Mouse (Mus musculus): ENCODE results near the gene Hnrnpab.

Hnrnpab gene

GRCm38 (mm10) chr11:51602253-51602652 is 4.4 kb downstream of the Hnrnpab start:
- DNase-seq: no peak

GRCm38 (mm10) chr11:51597553-51597952 is 9.1 kb downstream of the Hnrnpab start:
- DNase-seq: no peak

GRCm38 (mm10) chr11:51595459-51596083 is 11.1 kb downstream of the Hnrnpab start:
- no peak for DNase-seq

DNA sequence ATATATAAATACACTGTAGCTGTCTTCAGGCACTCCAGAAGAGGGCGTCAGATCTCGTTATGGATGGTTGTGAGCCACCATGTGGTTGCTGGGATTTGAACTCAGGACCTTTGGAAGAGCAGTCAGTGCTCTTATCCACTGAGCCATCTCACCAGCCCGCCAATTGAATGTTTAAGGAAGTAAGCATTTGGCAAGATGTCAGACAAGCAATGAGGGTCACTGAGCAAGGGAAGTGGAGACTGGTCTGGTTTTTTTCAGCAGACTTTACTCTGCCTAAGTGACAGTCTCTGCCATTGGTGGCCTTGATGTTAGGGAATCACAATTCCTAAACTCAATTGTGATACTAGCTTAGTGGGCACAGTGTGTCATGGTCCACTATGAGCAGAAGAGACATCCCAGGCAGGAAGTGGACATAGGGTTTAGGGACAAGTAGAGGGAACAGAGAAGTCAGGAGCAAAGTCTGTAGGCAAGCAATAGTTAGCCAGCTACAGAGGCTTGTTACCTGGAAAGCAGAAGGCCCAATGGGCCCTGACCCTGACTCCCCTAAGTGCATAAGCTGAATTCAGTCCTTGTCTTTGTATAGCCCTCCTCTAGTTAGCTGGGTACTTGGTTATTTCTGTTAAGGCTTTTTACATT is 11.8 kb downstream of the Hnrnpab start:
- no peak for DNase-seq

- no peak for DNase-seq
Measured at GRCm38 (mm10) chr11:51593849-51594248, 12.8 kb downstream of the Hnrnpab start.

- DNase-seq: no peak
Measured at GRCm38 (mm10) chr11:51593368-51593767, 13.3 kb downstream of the Hnrnpab start.

- DNase-seq: no peak
Measured at GRCm38 (mm10) chr11:51591915-51592314, 14.7 kb downstream of the Hnrnpab start.

- DNase-seq: no peak
Measured at GRCm38 (mm10) chr11:51591168-51591567, 15.5 kb downstream of the Hnrnpab start.

GRCm38 (mm10) chr11:51590002-51590401 is 16.6 kb downstream of the Hnrnpab start:
- no peak for DNase-seq

- DNase-seq: no peak
Measured at GRCm38 (mm10) chr11:51588833-51589232, 17.8 kb downstream of the Hnrnpab start.

- DNase-seq: no peak
Measured at GRCm38 (mm10) chr11:51587059-51587458, 19.6 kb downstream of the Hnrnpab start.

GRCm38 (mm10) chr11:51586411-51586810 is 20.2 kb downstream of the Hnrnpab start:
- no peak for DNase-seq

GRCm38 (mm10) chr11:51585608-51586252 is 20.9 kb downstream of the Hnrnpab start:
- no peak for DNase-seq

DNA sequence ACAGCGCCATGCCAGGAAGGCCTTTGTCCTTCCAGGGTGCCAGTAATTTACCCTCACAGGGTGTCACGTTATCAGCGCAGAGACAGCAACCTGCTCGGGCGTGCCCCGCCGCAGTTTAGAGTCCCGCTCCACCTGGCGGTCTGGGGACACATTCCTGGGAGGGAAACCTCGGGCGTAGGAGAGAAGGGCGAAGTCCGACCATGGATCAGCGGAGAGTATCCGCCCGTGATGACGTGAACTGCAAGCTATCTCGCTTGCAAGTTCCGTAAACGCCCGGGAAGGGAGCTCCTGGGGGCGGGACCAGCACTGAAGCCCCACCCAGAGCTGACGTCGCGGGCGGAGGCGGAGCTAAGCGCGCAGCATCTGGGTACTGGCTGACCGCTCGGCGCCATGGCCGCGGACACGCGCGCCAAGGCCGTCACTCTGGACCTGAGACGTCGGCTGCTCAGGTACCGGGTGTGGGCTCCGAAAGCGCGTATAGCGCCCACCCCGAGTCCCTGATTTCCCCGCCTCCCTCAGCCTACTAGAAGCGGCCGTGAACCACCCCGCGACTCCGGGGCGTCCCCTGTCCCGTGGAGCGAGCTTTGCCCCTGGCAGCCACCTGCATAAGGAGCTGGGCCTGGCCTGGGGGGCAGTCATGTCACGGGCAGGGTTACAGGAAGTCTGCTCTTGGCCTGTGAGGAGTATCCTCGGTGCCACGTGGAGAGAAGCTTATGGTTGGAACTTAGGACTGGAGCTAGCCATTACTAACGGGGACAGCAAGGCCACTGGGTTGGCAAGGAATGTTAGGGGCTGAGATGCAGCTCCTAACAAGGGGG is 22.0 kb downstream of the Hnrnpab start, which contains the start of gene Phykpl:
Gene Phykpl, plus strand, starts transcription at position 327 of the 818 bp plus-strand sequence.
- peak; percentile 96 for DNase-seq

GRCm38 (mm10) chr11:51584057-51584430 is 22.6 kb downstream of the Hnrnpab start:
- no peak for DNase-seq

- DNase-seq: peak; percentile 75
Measured at GRCm38 (mm10) chr11:51582713-51583112, 23.9 kb downstream of the Hnrnpab start.

GRCm38 (mm10) chr11:51579024-51579423 is 27.6 kb downstream of the Hnrnpab start:
- DNase-seq: peak; percentile 60

GRCm38 (mm10) chr11:51577587-51577986 is 29.1 kb downstream of the Hnrnpab start:
- peak; percentile 65 for DNase-seq

GRCm38 (mm10) chr11:51576454-51576853 is 30.2 kb downstream of the Hnrnpab start:
- DNase-seq: no peak

DNA sequence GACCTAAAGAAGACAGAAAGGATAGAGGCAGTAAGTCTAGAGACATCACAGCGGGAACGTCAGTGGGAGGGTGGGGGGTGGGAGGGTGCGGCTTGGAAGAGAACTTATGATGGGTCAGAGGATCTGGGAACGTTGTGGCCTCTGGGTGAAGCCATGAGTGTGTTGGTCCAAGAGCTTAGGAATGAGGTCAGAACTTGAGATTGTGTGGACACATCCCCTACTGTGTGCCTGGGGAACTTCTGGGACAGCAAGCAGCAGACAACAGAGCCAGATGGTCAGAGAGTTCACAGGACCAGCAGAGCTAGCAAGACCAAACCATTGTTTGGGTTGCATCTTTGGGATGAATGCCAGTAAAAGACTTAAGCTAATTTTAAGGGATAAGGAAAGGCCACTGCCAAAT is 37.8 kb downstream of the Hnrnpab start:
- DNase-seq: no peak

DNA sequence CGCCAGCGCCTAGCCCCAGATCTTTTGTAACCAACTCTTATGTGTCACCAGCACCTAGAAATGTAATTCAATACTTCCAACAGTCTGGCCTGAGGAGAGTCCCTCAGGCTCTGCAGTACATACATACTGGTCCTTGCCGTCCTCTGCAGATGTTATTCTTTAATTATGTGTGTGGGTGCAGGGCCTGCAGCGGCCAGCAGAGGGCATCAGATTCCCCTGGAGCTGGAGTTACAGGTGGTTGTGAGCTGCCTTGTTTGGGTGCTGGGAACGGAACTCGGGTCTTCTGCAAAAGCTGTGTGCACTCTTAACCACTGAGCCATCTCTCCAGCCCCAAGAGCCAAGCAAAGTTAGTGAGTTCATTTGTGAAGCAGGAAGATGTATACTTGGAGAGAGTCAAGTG is 40.7 kb downstream of the Hnrnpab start:
- no peak for DNase-seq

DNA sequence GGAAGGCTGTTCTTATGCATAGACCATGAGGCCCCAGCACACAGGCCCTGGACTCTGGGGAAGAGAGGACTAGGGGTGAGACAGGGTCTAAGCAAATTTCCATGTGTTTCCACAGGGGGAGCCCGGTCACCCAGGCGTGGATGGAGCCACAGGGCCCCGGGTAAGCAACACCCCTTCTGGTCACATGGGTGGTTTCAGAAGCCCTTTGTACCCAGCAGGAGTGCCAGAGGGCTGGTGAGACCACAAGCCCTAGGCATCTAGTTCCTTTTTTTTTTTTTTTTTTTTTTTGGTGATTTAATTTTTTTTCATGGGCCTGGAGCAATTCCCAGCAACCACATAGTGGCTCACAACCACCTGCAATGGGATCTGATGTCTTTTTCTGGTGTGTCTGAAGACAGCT is 41.6 kb downstream of the Hnrnpab start:
- DNase-seq: no peak

DNA sequence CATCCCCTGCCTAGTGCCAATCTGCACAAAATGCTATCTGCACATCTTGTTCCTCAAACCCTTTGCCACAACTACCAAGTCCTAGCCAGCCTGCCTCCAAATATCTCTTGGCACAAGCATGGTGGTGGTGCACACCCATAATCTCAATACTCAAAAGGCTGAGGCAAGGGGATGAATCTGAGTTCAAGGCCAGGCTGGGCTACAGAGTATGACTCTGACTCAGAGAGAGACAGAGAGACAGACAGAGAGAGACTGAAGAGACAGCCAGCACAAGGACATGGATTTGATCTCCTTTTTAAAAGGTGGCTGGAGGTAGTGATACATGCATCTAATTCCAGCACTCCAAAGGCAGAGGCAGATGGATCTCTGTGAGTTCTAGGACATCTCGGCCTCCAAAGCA is 43.4 kb downstream of the Hnrnpab start:
- DNase-seq: no peak
